Mouse (Mus musculus): Measurements from ENCODE around the gene Ppm1h. TPM values are rescaled to one million over a fixed set of nuclear protein-coding genes. Genes with fewer than 3 reads are reported as not detected.

The Ppm1h gene
- polyA plus RNA-seq, 1 experiment from 2014 or later = 22.2 TPM

DNA sequence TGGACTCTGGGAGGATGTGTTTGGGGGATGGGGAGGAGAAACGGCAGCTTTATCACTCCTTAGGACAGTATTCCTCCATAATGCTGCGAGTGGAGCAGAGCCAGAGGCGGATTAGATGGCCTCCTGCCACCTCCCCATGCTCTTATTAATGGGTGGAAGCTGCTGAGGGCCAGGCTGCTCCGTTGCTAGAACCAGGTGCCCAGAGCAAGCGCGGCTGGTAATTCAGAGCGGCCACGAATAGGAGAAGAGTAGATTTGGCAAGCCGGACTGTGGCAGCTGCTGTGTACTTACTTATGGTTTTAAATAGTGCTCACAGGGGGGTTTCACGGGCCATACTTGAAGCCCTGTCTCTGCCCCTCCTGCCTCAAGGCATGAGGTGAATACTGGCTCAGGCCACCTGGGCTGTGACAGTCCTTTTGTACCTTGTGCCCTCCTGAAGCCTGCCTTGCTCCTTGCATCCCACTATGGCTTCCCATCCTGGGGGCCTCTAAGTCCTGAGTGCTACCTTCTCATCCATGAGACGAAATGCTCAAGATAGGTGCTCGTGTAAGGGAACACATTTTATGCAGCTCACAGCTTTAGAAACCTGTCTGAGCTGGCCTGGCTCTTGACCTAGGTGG, 14.7 kb downstream of the Ppm1h start:
- no peak overlapping the region for H3K4me3 ChIP-seq (ENCODE audit: low read length)
- no peaks in the 10 kb centered on the region for H3K9me3 ChIP-seq (ENCODE audit: control insufficient read depth, low read length)
- H3K4me1 ChIP-seq (ENCODE audit: control insufficient read depth, insufficient read depth, low read length) = peaks cover 7% of the 10 kb centered on the region
- ATAC-seq (ENCODE audit: low FRiP score, low TSS enrichment) = no peak
- H3K27ac ChIP-seq (ENCODE audit: low read depth, low read length) = no peak overlapping the region
- H3K9ac ChIP-seq (ENCODE audit: low read depth, low read length) = no peak overlapping the region
- no peaks in the 10 kb centered on the region for H3K27me3 ChIP-seq (ENCODE audit: control insufficient read depth, insufficient read depth, low read length)
- no peaks in the 10 kb centered on the region for H3K36me3 ChIP-seq (ENCODE audit: control insufficient read depth, insufficient read depth, low read length)
- no peak overlapping the region for H3K4me2 ChIP-seq (replicated peaks; ENCODE audit: low read depth, low read length)
- WGBS = 74% methylated on average over 12 of the region's 12 CpGs

- WGBS = 57% methylated on average over 17 of the region's 17 CpGs
These were observed 15.5 kb downstream of the Ppm1h start for GRCm38 (mm10) chr10:122693911-122694618.

DNA sequence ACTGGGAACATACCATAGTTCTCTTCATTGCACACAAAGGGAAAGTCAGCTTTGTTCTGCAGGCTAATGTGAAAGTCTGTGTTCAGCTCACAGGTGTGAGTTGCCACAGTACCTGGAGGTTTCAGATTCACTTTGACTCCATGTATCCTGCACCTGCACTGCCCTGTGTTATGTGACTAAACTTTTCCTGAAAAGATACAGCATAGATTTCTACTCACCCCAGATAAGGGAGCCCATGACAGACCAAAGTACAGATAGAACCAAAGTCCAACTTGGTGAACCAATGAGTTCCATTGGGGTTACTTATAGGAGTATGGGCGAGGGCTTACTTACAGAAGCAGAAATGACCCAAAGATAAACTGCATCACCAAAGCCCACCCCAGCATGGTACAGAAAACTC, 17.8 kb downstream of the Ppm1h start:
- no peaks in the 10 kb centered on the region for H3K27me3 ChIP-seq (ENCODE audit: control insufficient read depth, insufficient read depth, low read length)
- 92% methylated on average over 1 of the region's 1 CpGs for WGBS
- no peak for ATAC-seq (ENCODE audit: low FRiP score, low TSS enrichment)

More at GRCm38 (mm10) chr10:122693911-122694618, 15.5 kb downstream of the Ppm1h start:
- ATAC-seq (ENCODE audit: low FRiP score, low TSS enrichment) = peak; percentile 69; the same call in 1 of the 2 replicates
- Histone ChIP-seq H3K9me3 (ENCODE audit: control insufficient read depth, low read length) (no peaks in the 10 kb centered on the region), H3K27ac (ENCODE audit: low read depth, low read length) (no peak overlapping the region), H3K4me1 (ENCODE audit: control insufficient read depth, insufficient read depth, low read length) (peaks cover 7% of the 10 kb centered on the region), H3K27me3 (ENCODE audit: control insufficient read depth, insufficient read depth, low read length) (no peaks in the 10 kb centered on the region), H3K4me2 (replicated peaks; ENCODE audit: low read depth, low read length) (no peak overlapping the region), H3K36me3 (ENCODE audit: control insufficient read depth, insufficient read depth, low read length) (no peaks in the 10 kb centered on the region), H3K9ac (ENCODE audit: low read depth, low read length) (no peak overlapping the region), H3K4me3 (ENCODE audit: low read length) (no peak overlapping the region)

DNA sequence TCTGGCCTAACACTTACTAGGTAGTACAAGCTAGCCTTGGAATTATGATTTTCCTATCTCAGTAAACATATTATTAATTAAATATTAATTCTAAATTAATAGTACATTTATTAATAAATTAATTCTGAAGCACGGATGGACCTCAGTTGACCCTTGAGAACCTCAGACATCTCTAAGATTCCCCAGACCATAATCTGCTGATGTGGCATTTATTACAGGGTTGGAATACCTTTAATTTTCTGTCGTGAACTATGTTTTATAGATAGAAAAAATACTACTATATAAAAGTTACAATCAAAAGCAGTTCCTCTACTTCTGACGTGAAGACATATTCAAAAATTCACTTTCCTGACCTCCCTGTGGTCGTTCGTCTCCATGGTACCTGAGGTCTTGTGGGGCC, 19.8 kb downstream of the Ppm1h start:
- no peak overlapping the region for H3K9ac ChIP-seq (ENCODE audit: low read depth, low read length)
- no peaks in the 10 kb centered on the region for H3K36me3 ChIP-seq (ENCODE audit: control insufficient read depth, insufficient read depth, low read length)
- no peaks in the 10 kb centered on the region for H3K9me3 ChIP-seq (ENCODE audit: control insufficient read depth, low read length)
- H3K4me1 ChIP-seq (ENCODE audit: control insufficient read depth, insufficient read depth, low read length) = peaks cover 7% of the 10 kb centered on the region
- no peak overlapping the region for H3K4me3 ChIP-seq (ENCODE audit: low read length)
- no peak overlapping the region for H3K27ac ChIP-seq (ENCODE audit: low read depth, low read length)
- no peak for ATAC-seq (ENCODE audit: low FRiP score, low TSS enrichment)
- 86% methylated on average over 5 of the region's 5 CpGs for WGBS
- no peak overlapping the region for H3K4me2 ChIP-seq (replicated peaks; ENCODE audit: low read depth, low read length)
- H3K27me3 ChIP-seq (ENCODE audit: control insufficient read depth, insufficient read depth, low read length) = no peaks in the 10 kb centered on the region

More for the DNA sequence above, 17.8 kb downstream of the Ppm1h start:
- Histone ChIP-seq H3K9ac (ENCODE audit: low read depth, low read length) (no peak overlapping the region), H3K4me2 (replicated peaks; ENCODE audit: low read depth, low read length) (no peak overlapping the region), H3K4me3 (ENCODE audit: low read length) (no peak overlapping the region), H3K27ac (ENCODE audit: low read depth, low read length) (no peak overlapping the region), H3K36me3 (ENCODE audit: control insufficient read depth, insufficient read depth, low read length) (no peaks in the 10 kb centered on the region), H3K4me1 (ENCODE audit: control insufficient read depth, insufficient read depth, low read length) (peaks cover 7% of the 10 kb centered on the region), H3K9me3 (ENCODE audit: control insufficient read depth, low read length) (no peaks in the 10 kb centered on the region)

- no peak overlapping the region for H3K9ac ChIP-seq (ENCODE audit: low read depth, low read length)
- 85% methylated on average over 5 of the region's 5 CpGs for WGBS
- ATAC-seq (ENCODE audit: low FRiP score, low TSS enrichment) = no peak
These were observed 26.3 kb downstream of the Ppm1h start for GRCm38 (mm10) chr10:122704901-122705300.

DNA sequence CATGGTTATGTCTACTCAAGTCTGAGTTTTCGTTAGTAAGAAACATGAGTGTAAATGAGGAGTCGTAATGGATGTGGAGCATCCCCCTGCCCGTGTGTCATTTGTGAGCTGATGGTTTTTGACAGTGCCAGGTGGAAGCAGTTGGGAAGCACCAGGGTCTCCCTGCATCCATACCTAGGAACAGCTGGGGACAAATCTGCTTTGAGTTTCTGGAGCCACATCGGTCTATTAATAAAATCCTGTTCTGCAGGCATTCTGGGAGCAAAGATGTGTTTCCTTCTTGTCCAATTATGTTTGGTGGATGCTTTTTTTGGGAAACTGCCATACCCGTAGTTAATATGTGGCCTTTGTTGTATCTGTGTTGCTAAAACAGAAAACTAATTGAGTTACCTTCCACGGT, 26.9 kb downstream of the Ppm1h start:
- Histone ChIP-seq H3K9ac (ENCODE audit: low read depth, low read length) (no peak overlapping the region), H3K36me3 (ENCODE audit: control insufficient read depth, insufficient read depth, low read length) (no peaks in the 10 kb centered on the region), H3K4me2 (replicated peaks; ENCODE audit: low read depth, low read length) (no peak overlapping the region), H3K27me3 (ENCODE audit: control insufficient read depth, insufficient read depth, low read length) (no peaks in the 10 kb centered on the region), H3K4me1 (ENCODE audit: control insufficient read depth, insufficient read depth, low read length) (no peaks in the 10 kb centered on the region; the same call in 1 of the 2 replicates), H3K27ac (ENCODE audit: low read depth, low read length) (no peak overlapping the region), H3K4me3 (ENCODE audit: low read length) (no peak overlapping the region), H3K9me3 (ENCODE audit: control insufficient read depth, low read length) (no peaks in the 10 kb centered on the region)
- 88% methylated on average over 6 of the region's 6 CpGs for WGBS
- no peak for ATAC-seq (ENCODE audit: low FRiP score, low TSS enrichment)

More at GRCm38 (mm10) chr10:122704901-122705300, 26.3 kb downstream of the Ppm1h start:
- Histone ChIP-seq H3K27ac (ENCODE audit: low read depth, low read length) (no peak overlapping the region), H3K27me3 (ENCODE audit: control insufficient read depth, insufficient read depth, low read length) (no peaks in the 10 kb centered on the region), H3K9me3 (ENCODE audit: control insufficient read depth, low read length) (no peaks in the 10 kb centered on the region), H3K36me3 (ENCODE audit: control insufficient read depth, insufficient read depth, low read length) (no peaks in the 10 kb centered on the region), H3K4me2 (replicated peaks; ENCODE audit: low read depth, low read length) (no peak overlapping the region), H3K4me1 (ENCODE audit: control insufficient read depth, insufficient read depth, low read length) (no peaks in the 10 kb centered on the region), H3K4me3 (ENCODE audit: low read length) (no peak overlapping the region)

DNA sequence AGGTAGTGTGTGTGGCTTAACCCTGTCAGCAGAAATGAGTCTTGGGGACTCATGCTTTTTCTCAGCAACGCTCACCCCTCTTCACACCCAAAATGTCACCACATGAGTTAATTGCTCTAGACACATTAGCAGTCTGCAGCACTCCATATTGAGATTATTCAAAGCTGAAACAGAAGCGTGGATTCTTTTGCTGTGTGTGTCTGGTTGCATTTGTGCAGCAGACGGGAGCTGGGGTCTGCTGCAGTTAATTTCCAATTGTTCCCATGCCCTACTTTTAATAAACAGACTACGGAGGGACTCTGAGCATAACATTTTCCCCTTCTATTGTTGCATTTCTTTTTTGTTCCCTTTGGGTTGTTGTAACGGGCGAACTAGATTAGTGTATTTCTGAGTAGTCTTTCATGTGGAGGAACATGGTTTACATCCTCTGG, 32.8 kb downstream of the Ppm1h start:
- no peak overlapping the region for H3K4me3 ChIP-seq (ENCODE audit: low read length)
- WGBS = 81% methylated on average over 6 of the region's 6 CpGs
- no peaks in the 10 kb centered on the region for H3K9me3 ChIP-seq (ENCODE audit: control insufficient read depth, low read length)
- H3K4me2 ChIP-seq (replicated peaks; ENCODE audit: low read depth, low read length) = no peak overlapping the region
- peaks cover 10% of the 10 kb centered on the region for H3K4me1 ChIP-seq (ENCODE audit: control insufficient read depth, insufficient read depth, low read length)
- no peak overlapping the region for H3K27ac ChIP-seq (ENCODE audit: low read depth, low read length)
- no peak overlapping the region for H3K9ac ChIP-seq (ENCODE audit: low read depth, low read length)
- H3K27me3 ChIP-seq (ENCODE audit: control insufficient read depth, insufficient read depth, low read length) = no peaks in the 10 kb centered on the region
- ATAC-seq (ENCODE audit: low FRiP score, low TSS enrichment) = no peak
- no peaks in the 10 kb centered on the region for H3K36me3 ChIP-seq (ENCODE audit: control insufficient read depth, insufficient read depth, low read length)

- no peak overlapping the region for H3K4me3 ChIP-seq (ENCODE audit: low read length)
- peaks cover 11% of the 10 kb centered on the region for H3K4me1 ChIP-seq (ENCODE audit: control insufficient read depth, insufficient read depth, low read length)
- 41% methylated on average over 5 of the region's 5 CpGs for WGBS
- peak; percentile 32; the same call in 1 of the 2 replicates for ATAC-seq (ENCODE audit: low FRiP score, low TSS enrichment)
- H3K9me3 ChIP-seq (ENCODE audit: control insufficient read depth, low read length) = no peaks in the 10 kb centered on the region
- H3K27me3 ChIP-seq (ENCODE audit: control insufficient read depth, insufficient read depth, low read length) = no peaks in the 10 kb centered on the region
- no peak overlapping the region for H3K9ac ChIP-seq (ENCODE audit: low read depth, low read length)
- H3K27ac ChIP-seq (ENCODE audit: low read depth, low read length) = no peak overlapping the region
- H3K4me2 ChIP-seq (replicated peaks; ENCODE audit: low read depth, low read length) = no peak overlapping the region
- H3K36me3 ChIP-seq (ENCODE audit: control insufficient read depth, insufficient read depth, low read length) = no peaks in the 10 kb centered on the region
These were observed 33.7 kb downstream of the Ppm1h start for GRCm38 (mm10) chr10:122712307-122712706.

GRCm38 (mm10) chr10:122715856-122716255, 37.3 kb downstream of the Ppm1h start:
- no peaks in the 10 kb centered on the region for H3K36me3 ChIP-seq (ENCODE audit: control insufficient read depth, insufficient read depth, low read length)
- 88% methylated on average over 12 of the region's 12 CpGs for WGBS
- no peak overlapping the region for H3K27ac ChIP-seq (ENCODE audit: low read depth, low read length)
- H3K4me3 ChIP-seq (ENCODE audit: low read length) = no peak overlapping the region
- peaks cover 17% of the 10 kb centered on the region for H3K4me1 ChIP-seq (ENCODE audit: control insufficient read depth, insufficient read depth, low read length)
- no peaks in the 10 kb centered on the region for H3K9me3 ChIP-seq (ENCODE audit: control insufficient read depth, low read length)
- ATAC-seq (ENCODE audit: low FRiP score, low TSS enrichment) = no peak
- H3K9ac ChIP-seq (ENCODE audit: low read depth, low read length) = no peak overlapping the region
- H3K4me2 ChIP-seq (replicated peaks; ENCODE audit: low read depth, low read length) = no peak overlapping the region
- H3K27me3 ChIP-seq (ENCODE audit: control insufficient read depth, insufficient read depth, low read length) = no peaks in the 10 kb centered on the region
